Mouse (Mus musculus): ENCODE results near the gene Rgs8. TPM values are rescaled to one million over a fixed set of nuclear protein-coding genes. Genes with fewer than 3 reads are reported as not detected.
A peak's percentile ranks its signal among the peaks of the same experiment; 100 is the strongest.

Rgs8 gene
- polyA plus RNA-seq (2012; rRNA removed): 0.02 and 0.03 TPM in 2 replicates

- Histone ChIP-seq H3K27ac (ENCODE audit: insufficient read depth, low read depth, low read length) (no peak within 1 kb of the TSS), H3K4me1 (ENCODE audit: control insufficient read depth, insufficient read depth, low read length) (no peaks in the 10 kb centered on the region), H3K36me3 (ENCODE audit: control insufficient read depth, insufficient read depth, low read length) (no peaks in the 10 kb centered on the region), H3K27me3 (replicated peaks; ENCODE audit: control insufficient read depth, insufficient read depth, low read length) (no peaks in the 10 kb centered on the region), H3K4me3 (ENCODE audit: insufficient read depth, low read depth, low read length) (no peak within 1 kb of the TSS)
- TF ChIP-seq POLR2A (IDR thresholded peaks at IDR 0.05; ENCODE audit: low read depth, low read length) (no peak), CTCF (conservative IDR thresholded peaks at IDR 0.05; ENCODE audit: insufficient read depth, insufficient read length, low read depth, low read length) (no peak)
- no peak for DNase-seq
- 5% methylated on average over 25 of the region's 26 CpGs for WGBS
Observed at GRCm38 (mm10) chr1:153652938-153653623, at the start of gene Rgs8. Gene Rgs8, plus strand, starts transcription at chr1:153653025.

- H3K27ac ChIP-seq (ENCODE audit: insufficient read depth, low read depth, low read length): no peak overlapping the region
- no peaks in the 10 kb centered on the region for H3K36me3 ChIP-seq (ENCODE audit: control insufficient read depth, insufficient read depth, low read length)
- no peaks in the 10 kb centered on the region for H3K4me1 ChIP-seq (ENCODE audit: control insufficient read depth, insufficient read depth, low read length)
- no peak overlapping the region for H3K4me3 ChIP-seq (ENCODE audit: insufficient read depth, low read depth, low read length)
- WGBS: 89% methylated on average over 9 of the region's 9 CpGs
- TF ChIP-seq CTCF (conservative IDR thresholded peaks at IDR 0.05; ENCODE audit: insufficient read depth, insufficient read length, low read depth, low read length): no peak
- no peak for TF ChIP-seq POLR2A (IDR thresholded peaks at IDR 0.05; ENCODE audit: low read depth, low read length)
- DNase-seq: no peak
- H3K27me3 ChIP-seq (replicated peaks; ENCODE audit: control insufficient read depth, insufficient read depth, low read length): no peaks in the 10 kb centered on the region
Observed at GRCm38 (mm10) chr1:153617340-153617830, 35.4 kb upstream of the Rgs8 start.

GRCm38 (mm10) chr1:153623036-153623435 is 29.8 kb upstream of the Rgs8 start:
- Histone ChIP-seq H3K4me1 (ENCODE audit: control insufficient read depth, insufficient read depth, low read length) (no peaks in the 10 kb centered on the region), H3K4me3 (ENCODE audit: insufficient read depth, low read depth, low read length) (no peak overlapping the region), H3K36me3 (ENCODE audit: control insufficient read depth, insufficient read depth, low read length) (no peaks in the 10 kb centered on the region), H3K27ac (ENCODE audit: insufficient read depth, low read depth, low read length) (no peak overlapping the region), H3K27me3 (replicated peaks; ENCODE audit: control insufficient read depth, insufficient read depth, low read length) (no peaks in the 10 kb centered on the region)
- TF ChIP-seq CTCF (conservative IDR thresholded peaks at IDR 0.05; ENCODE audit: insufficient read depth, insufficient read length, low read depth, low read length): no peak
- TF ChIP-seq POLR2A (IDR thresholded peaks at IDR 0.05; ENCODE audit: low read depth, low read length): no peak
- DNase-seq: no peak
- 78% methylated on average over 4 of the region's 4 CpGs for WGBS

- Histone ChIP-seq H3K27me3 (replicated peaks; ENCODE audit: control insufficient read depth, insufficient read depth, low read length) (no peaks in the 10 kb centered on the region; the same call in 1 of the 2 replicates), H3K4me3 (ENCODE audit: insufficient read depth, low read depth, low read length) (no peak overlapping the region), H3K27ac (ENCODE audit: insufficient read depth, low read depth, low read length) (no peak overlapping the region), H3K4me1 (ENCODE audit: control insufficient read depth, insufficient read depth, low read length) (no peaks in the 10 kb centered on the region), H3K36me3 (ENCODE audit: control insufficient read depth, insufficient read depth, low read length) (no peaks in the 10 kb centered on the region)
- peak; percentile 4 for DNase-seq
- 64% methylated on average over 6 of the region's 6 CpGs for WGBS
- TF ChIP-seq CTCF (conservative IDR thresholded peaks at IDR 0.05; ENCODE audit: insufficient read depth, insufficient read length, low read depth, low read length) (no peak), POLR2A (IDR thresholded peaks at IDR 0.05; ENCODE audit: low read depth, low read length) (no peak)
Observed at GRCm38 (mm10) chr1:153632686-153633085, 20.1 kb upstream of the Rgs8 start.

- DNase-seq: no peak
- TF ChIP-seq POLR2A (IDR thresholded peaks at IDR 0.05; ENCODE audit: low read depth, low read length) (no peak), CTCF (conservative IDR thresholded peaks at IDR 0.05; ENCODE audit: insufficient read depth, insufficient read length, low read depth, low read length) (no peak)
- H3K4me1 ChIP-seq (ENCODE audit: control insufficient read depth, insufficient read depth, low read length): no peaks in the 10 kb centered on the region
- no peak overlapping the region for H3K4me3 ChIP-seq (ENCODE audit: insufficient read depth, low read depth, low read length)
- no peak overlapping the region for H3K27ac ChIP-seq (ENCODE audit: insufficient read depth, low read depth, low read length)
- H3K36me3 ChIP-seq (ENCODE audit: control insufficient read depth, insufficient read depth, low read length): no peaks in the 10 kb centered on the region
- WGBS: 74% methylated on average over 5 of the region's 5 CpGs
- no peaks in the 10 kb centered on the region; the same call in 1 of the 2 replicates for H3K27me3 ChIP-seq (replicated peaks; ENCODE audit: control insufficient read depth, insufficient read depth, low read length)
Observed at GRCm38 (mm10) chr1:153635056-153635455, 17.8 kb upstream of the Rgs8 start.

- Histone ChIP-seq H3K4me3 (ENCODE audit: insufficient read depth, low read depth, low read length) (no peak overlapping the region), H3K4me1 (ENCODE audit: control insufficient read depth, insufficient read depth, low read length) (no peaks in the 10 kb centered on the region), H3K36me3 (ENCODE audit: control insufficient read depth, insufficient read depth, low read length) (no peaks in the 10 kb centered on the region), H3K27me3 (replicated peaks; ENCODE audit: control insufficient read depth, insufficient read depth, low read length) (no peaks in the 10 kb centered on the region; the same call in 1 of the 2 replicates), H3K27ac (ENCODE audit: insufficient read depth, low read depth, low read length) (no peak overlapping the region)
- DNase-seq: peak; percentile 94
- TF ChIP-seq CTCF (conservative IDR thresholded peaks at IDR 0.05; ENCODE audit: insufficient read depth, insufficient read length, low read depth, low read length) (no peak), POLR2A (IDR thresholded peaks at IDR 0.05; ENCODE audit: low read depth, low read length) (no peak)
- WGBS: 42% methylated on average over 3 of the region's 3 CpGs
Observed at GRCm38 (mm10) chr1:153635521-153635920, 17.3 kb upstream of the Rgs8 start.

GRCm38 (mm10) chr1:153636821-153637220 is 16.0 kb upstream of the Rgs8 start:
- no peak for DNase-seq
- Histone ChIP-seq H3K36me3 (ENCODE audit: control insufficient read depth, insufficient read depth, low read length) (no peaks in the 10 kb centered on the region), H3K4me3 (ENCODE audit: insufficient read depth, low read depth, low read length) (no peak overlapping the region), H3K4me1 (ENCODE audit: control insufficient read depth, insufficient read depth, low read length) (no peaks in the 10 kb centered on the region), H3K27ac (ENCODE audit: insufficient read depth, low read depth, low read length) (no peak overlapping the region), H3K27me3 (replicated peaks; ENCODE audit: control insufficient read depth, insufficient read depth, low read length) (no peaks in the 10 kb centered on the region; the same call in 1 of the 2 replicates)
- 87% methylated on average over 5 of the region's 5 CpGs for WGBS
- TF ChIP-seq POLR2A (IDR thresholded peaks at IDR 0.05; ENCODE audit: low read depth, low read length) (no peak), CTCF (conservative IDR thresholded peaks at IDR 0.05; ENCODE audit: insufficient read depth, insufficient read length, low read depth, low read length) (no peak)
